Mouse (Mus musculus) lung, adult 2 months (tissue): Measurements from ENCODE around the gene Eif4a1. TPM values are rescaled to one million over a fixed set of nuclear protein-coding genes. Genes with fewer than 3 reads are reported as not detected.

Experiments used
- DNase-seq: peaks from one replicate; pipeline ENCODE4 v3.0.0; 2022
- H3K4me1 ChIP-seq: fragments of 200-500 bp; 2 replicates; pipeline ENCODE4 v1.6.1; 2011; ENCODE audit warnings: low read length; ENCODE audit not compliant: control insufficient read depth, insufficient read depth
- H3K4me3 ChIP-seq: fragments of 200-500 bp; replicated peaks from 2 replicates; pipeline ENCODE3; 2011; ENCODE audit warnings: low read depth, mild to moderate bottlenecking, control low read depth, low read length; ENCODE audit errors: extremely low read depth
- CTCF ChIP-seq: fragments of 200-500 bp; IDR thresholded peaks from 2 replicates; pipeline ENCODE4 v1.5.1; 2011; ENCODE audit warnings: mild to moderate bottlenecking, low read length, control low read depth; ENCODE audit not compliant: insufficient read depth
- POLR2A ChIP-seq: fragments of 200-500 bp; IDR thresholded peaks from 2 replicates; pipeline ENCODE4 v1.6.1; 2011; ENCODE audit warnings: low read depth, mild to moderate bottlenecking, control low read depth, low read length, borderline replicate concordance; ENCODE audit errors: extremely low read depth
- WGBS: fragments of 180-500 bp; shearing (Covaris S2); methylation state at CpG from one replicate; pipeline ENCODE4 v1.1.7; 2018; 5-methylcytosine and 5-hydroxymethylcytosine counted together
- polyA plus RNA-seq: library from polyadenylated mRNA; depleted of rRNA; stranded (reverse); fragments of >200 nt; gene quantifications from 2 replicates; pipeline ENCODE4 v1.2.3, GENCODE M21; 2012

Eif4a1 gene
- polyA plus RNA-seq, 1 experiment: 265 TPM

GRCm38 (mm10) chr11:69686377-69686776, 14.2 kb upstream of the Eif4a1 start:
- 8% methylated on average over 4 of the region's 4 CpGs for WGBS
- H3K4me3 ChIP-seq: no peak overlapping the region
- peaks cover 29% of the 10 kb centered on the region for H3K4me1 ChIP-seq
- DNase-seq: peak; percentile 80
- peak; percentile 37; the same call in 1 of the 2 replicates for TF ChIP-seq POLR2A
- no peak for TF ChIP-seq CTCF

DNA sequence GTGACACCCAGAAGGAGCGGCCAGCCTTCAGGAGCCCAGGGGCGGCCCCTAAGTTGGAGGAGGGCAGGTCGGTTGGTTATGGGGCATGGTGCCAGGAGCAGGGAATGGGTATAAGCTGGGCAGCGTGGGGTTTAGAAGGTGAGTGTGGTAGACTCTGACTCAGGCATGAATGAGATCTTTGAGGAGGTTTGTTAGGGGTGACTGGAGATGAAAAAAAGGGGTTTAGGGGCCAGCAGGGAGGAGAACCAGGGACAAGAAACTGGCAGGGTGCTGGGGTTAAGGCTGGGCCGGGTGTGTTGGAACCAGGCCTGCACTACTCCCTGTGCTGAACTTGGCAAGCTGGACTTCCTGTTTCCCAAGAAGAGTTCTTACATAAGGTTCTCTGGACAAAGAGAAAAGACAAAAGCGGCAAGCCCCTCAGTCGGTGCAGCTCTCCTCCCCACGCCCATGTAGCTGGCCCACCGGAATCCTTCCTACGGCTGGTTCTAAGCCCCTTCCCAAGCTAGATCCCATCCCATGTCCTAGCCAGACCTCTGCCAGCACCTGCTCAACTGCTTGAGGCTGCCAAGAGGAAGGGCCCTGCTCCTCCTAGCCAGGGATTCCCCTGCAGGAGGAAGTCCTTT, 13.4 kb upstream of the Eif4a1 start, which contains the start of gene Tnfsf13:
Gene Tnfsf13, minus strand, starts transcription at position 259 of the 623 bp plus-strand sequence.
- peak; percentile 96; the same call in 1 of the 2 replicates for TF ChIP-seq POLR2A
- no peak for TF ChIP-seq CTCF
- WGBS: 14% methylated on average over 10 of the region's 10 CpGs
- peaks cover 29% of the 10 kb centered on the region for H3K4me1 ChIP-seq
- DNase-seq: peak; percentile 82
- H3K4me3 ChIP-seq: peak within 1 kb of the TSS; percentile 60

- 71% methylated on average over 6 of the region's 6 CpGs for WGBS
- TF ChIP-seq CTCF (no peak), POLR2A (no peak)
- DNase-seq: no peak
- peak overlapping the region; percentile 31 for H3K4me3 ChIP-seq
- peaks cover 28% of the 10 kb centered on the region for H3K4me1 ChIP-seq
Observed at GRCm38 (mm10) chr11:69684936-69685335, 12.7 kb upstream of the Eif4a1 start.

DNA sequence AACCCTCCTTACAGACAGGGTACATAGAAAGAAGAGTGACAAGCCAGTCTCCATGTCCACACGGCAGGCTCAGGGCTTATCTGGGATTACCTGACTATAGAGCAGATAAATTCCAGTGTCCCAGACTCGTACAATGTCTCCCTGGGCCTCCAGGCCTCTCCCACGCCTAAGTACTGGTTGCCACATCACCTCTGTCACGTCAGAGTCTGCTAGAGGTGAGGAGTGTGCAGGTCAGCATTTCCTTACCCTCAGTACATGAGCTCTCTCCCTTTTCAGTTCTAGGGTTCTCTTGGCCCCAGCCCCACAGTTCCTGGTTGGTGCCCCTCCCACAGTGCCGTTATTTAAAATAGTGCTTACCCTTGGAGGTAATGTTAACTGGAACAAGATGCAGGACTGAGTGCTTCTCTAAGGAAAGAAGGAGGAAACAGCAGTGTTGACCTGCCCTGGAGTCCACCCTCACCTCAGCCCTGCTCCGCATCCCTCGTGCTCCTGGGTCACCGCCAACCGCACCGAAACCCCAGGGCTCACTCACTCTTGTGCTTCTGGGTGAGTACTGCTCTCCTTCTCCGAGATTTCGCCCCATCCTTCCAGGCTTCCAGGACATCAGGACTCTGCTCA, 12.0 kb upstream of the Eif4a1 start:
- 68% methylated on average over 12 of the region's 12 CpGs for WGBS
- Histone ChIP-seq H3K4me3 (peak overlapping the region; percentile 48), H3K4me1 (peaks cover 26% of the 10 kb centered on the region)
- TF ChIP-seq CTCF: no peak
- no peak; the same call in 1 of the 2 replicates for TF ChIP-seq POLR2A
- peak; percentile 58 for DNase-seq

DNA sequence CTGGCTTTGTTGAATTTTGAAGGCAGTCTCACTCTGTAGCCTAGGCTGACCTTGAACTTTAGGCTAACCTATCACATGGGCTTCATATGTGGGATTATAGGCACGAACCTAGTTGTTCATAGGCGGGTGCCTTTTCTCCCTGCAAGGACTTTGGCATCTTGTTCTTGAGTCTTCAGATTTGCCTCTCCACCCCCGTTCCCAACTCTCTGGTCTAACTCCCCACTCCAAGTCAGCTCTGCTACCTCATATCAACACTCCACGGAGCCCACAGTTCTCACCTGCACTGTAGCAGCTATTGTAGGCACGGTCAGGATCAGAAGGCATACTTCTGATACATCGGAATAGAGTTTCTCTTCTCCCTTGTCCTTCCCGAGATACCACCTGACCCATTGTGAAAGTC, 11.4 kb upstream of the Eif4a1 start:
- Histone ChIP-seq H3K4me3 (no peak overlapping the region), H3K4me1 (peaks cover 26% of the 10 kb centered on the region)
- DNase-seq: no peak
- WGBS: 64% methylated on average over 7 of the region's 7 CpGs
- no peak for TF ChIP-seq CTCF
- no peak for TF ChIP-seq POLR2A

- TF ChIP-seq CTCF (peak; percentile 96), POLR2A (no peak)
- peak; percentile 93 for DNase-seq
- H3K4me1 ChIP-seq: peaks cover 26% of the 10 kb centered on the region
- WGBS: 14% methylated on average over 12 of the region's 12 CpGs
- H3K4me3 ChIP-seq: no peak overlapping the region
Observed at GRCm38 (mm10) chr11:69682840-69683533, 10.8 kb upstream of the Eif4a1 start.

DNA sequence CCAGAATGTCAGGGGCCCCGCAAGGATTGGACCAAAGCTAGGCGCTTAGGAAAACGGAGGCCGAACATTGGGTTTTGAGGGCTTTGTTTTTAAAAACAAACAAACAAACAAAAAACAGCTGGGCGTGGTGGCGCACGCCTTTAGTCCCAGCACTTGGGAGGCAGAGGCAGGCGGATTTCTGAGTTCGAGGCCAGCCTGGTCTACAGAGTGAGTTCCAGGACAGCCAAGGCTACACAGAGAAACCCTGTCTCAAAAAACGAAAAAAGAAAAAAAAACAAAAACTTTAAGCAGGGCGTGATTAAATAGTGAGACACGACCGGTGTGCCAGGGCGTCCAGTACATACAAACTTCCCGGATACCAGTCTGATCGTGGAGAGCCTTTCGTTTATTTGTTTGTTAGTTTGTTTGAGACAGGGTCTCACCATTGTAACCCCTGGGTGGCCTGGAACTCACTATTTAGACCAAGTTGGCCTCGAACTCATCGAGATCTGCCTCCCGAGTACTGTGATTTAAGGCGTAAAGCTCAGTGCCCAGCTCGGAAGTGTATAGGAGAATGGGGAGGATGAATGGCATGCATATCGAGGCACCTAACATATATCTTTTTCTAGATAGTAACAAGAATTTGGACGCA, 10.1 kb upstream of the Eif4a1 start:
- H3K4me1 ChIP-seq: peaks cover 26% of the 10 kb centered on the region
- TF ChIP-seq POLR2A (no peak), CTCF (no peak)
- H3K4me3 ChIP-seq: peak overlapping the region; percentile 77
- WGBS: 12% methylated on average over 24 of the region's 24 CpGs
- peak; percentile 46 for DNase-seq

DNA sequence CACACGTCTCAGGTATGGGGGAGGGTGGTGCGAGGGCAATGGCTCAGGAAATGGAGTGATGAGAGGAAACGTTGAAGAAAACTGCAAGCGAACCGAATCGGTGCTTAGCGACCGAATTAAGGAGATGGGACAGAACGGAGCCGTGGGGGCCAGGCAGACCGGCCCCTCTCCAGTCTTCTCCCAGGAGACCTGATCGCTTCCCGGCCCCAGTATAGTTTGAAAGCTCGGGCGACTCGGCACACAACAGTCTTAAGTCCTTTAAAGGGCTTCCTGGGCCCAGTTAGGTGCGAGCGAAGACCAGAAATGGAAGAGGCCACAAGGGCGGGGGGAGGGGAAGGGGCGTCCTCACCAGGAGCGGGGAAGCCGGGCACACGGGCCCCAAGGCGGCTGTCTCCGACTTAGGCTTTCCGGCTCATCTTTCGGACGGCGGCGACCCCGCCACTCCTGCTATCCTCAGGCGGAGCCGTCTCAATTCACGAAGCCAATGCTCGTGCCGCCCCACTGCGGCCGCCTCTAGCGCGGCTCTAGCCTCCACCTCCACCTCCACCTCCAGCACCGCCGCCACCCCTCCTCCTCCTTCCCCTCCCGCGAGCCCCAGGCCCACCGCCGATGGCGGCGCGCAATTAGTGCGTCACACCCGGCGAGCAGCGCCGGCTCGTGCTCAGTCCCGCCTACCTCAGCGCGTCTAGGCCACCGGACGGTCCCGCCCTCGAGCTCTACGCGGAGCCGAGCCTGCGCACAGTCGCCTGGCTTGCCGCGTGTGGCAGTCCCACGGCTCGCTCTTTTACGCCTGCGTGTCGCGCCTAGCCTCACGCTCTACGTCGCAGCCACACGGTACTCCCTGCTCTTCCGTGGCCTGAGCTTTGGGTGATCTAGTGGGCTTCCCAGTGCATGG, 9.3 kb upstream of the Eif4a1 start, which contains the start of gene Senp3:
Gene Senp3, minus strand, starts transcription at position 771 of the 895 bp plus-strand sequence.
- TF ChIP-seq CTCF (no peak), POLR2A (peak; percentile 95)
- H3K4me3 ChIP-seq: peak within 1 kb of the TSS; percentile 77
- H3K4me1 ChIP-seq: peaks cover 21% of the 10 kb centered on the region
- WGBS: under 1% methylated on average over 79 of the region's 80 CpGs
- peak; percentile 94 for DNase-seq
